9 mouse cellular contexts compared by ENCODE assay signal in genomic region chr4:150517381-150517780, GRCm38 (mm10).
A peak's percentile ranks its signal among the peaks of the same experiment; 100 is the strongest.
DNase-seq lines count a peak whose midpoint lies in the region; ATAC-seq lines count a peak whose summit lies in the region.
"Had no signal": no experiment of that assay in that cellular context is flagged by ENCODE, and none has a peak within 500 bp of the region (broad histone marks: within the 10 kb centered on the region; RNA-seq: fewer than 3 reads in every experiment).

No protein-coding gene starts in this region.

- no peaks in the 10 kb centered on the region for H3K27me3 ChIP-seq in intestine, embryonic 16.5 days (replicated peaks; ENCODE audit: control insufficient read depth, insufficient read depth, low read length)
- no peaks in the 10 kb centered on the region for H3K27me3 ChIP-seq in stomach, embryonic 16.5 days (ENCODE audit: control insufficient read depth, insufficient read depth, low read length)
- H3K27me3 ChIP-seq: neural tube, embryonic 12.5 days had no signal

- no peaks in the 10 kb centered on the region; the same call in 1 of the 2 replicates for H3K36me3 ChIP-seq in intestine, embryonic 16.5 days (ENCODE audit: control insufficient read depth, insufficient read depth, low read length)
- H3K36me3 ChIP-seq in stomach, embryonic 16.5 days (ENCODE audit: control insufficient read depth, insufficient read depth, low read length) = no peaks in the 10 kb centered on the region

- WGBS in intestine, embryonic 16.5 days = 28% methylated on average over 4 of the region's 4 CpGs
- WGBS in stomach, embryonic 16.5 days = 17% methylated on average over 4 of the region's 4 CpGs

- peak; percentile 88 for ATAC-seq in intestine, embryonic 16.5 days
- ATAC-seq in stomach, embryonic 16.5 days (ENCODE audit: insufficient read depth, low FRiP score) = peak; percentile 68; the same call in 1 of the 2 replicates

- DNase-seq in adrenal gland, adult (ENCODE audit: inconsistent age in 2 of 2, low spot score in 1 of 2) = peak; percentile 46 to 70
- no peak for DNase-seq in adrenal gland, postnatal 25 days
- peak; percentile 8 to 31 for DNase-seq in spleen, postnatal 36 days (ENCODE audit: low spot score in 2 of 2)
- DNase-seq in spleen, postnatal 4 days (ENCODE audit: low spot score in 2 of 2) = no peak
- DNase-seq in layer of hippocampus, adult 8-10 months (ENCODE audit: low spot score in 2 of 2) = no peak
- no peak for DNase-seq in gastrocnemius, adult 8-10 months (ENCODE audit: low spot score in 2 of 2)

- H3K27ac ChIP-seq in intestine, embryonic 16.5 days (ENCODE audit: low read length) = peak overlapping the region; percentile 14
- H3K27ac ChIP-seq in stomach, embryonic 16.5 days (ENCODE audit: low read length) = 0 out of 2 replicates have a peak overlapping the region, but pooled peaks have one; percentile 12
- H3K27ac ChIP-seq: neural tube, embryonic 12.5 days had no signal

- H3K4me1 ChIP-seq in intestine, embryonic 16.5 days (ENCODE audit: control insufficient read depth, insufficient read depth, low read length) = peaks cover 16% of the 10 kb centered on the region; the same call in 1 of the 2 replicates
- H3K4me1 ChIP-seq in stomach, embryonic 16.5 days (ENCODE audit: control insufficient read depth, insufficient read depth, low read length) = peaks cover 17% of the 10 kb centered on the region; the same call in 1 of the 2 replicates
- H3K4me1 ChIP-seq: neural tube, embryonic 12.5 days had no signal

- H3K4me2 ChIP-seq in intestine, embryonic 16.5 days (ENCODE audit: low read depth, low read length) = no peak overlapping the region
- H3K4me2 ChIP-seq in stomach, embryonic 16.5 days (ENCODE audit: low read depth, low read length) = no peak overlapping the region
- H3K4me2 ChIP-seq: neural tube, embryonic 12.5 days had no signal

- H3K9ac ChIP-seq in intestine, embryonic 16.5 days (ENCODE audit: low read depth, low read length) = no peak overlapping the region
- H3K9ac ChIP-seq in stomach, embryonic 16.5 days (ENCODE audit: low read length) = no peak overlapping the region
- H3K9ac ChIP-seq: neural tube, embryonic 12.5 days had no signal

- no peak overlapping the region for H3K4me3 ChIP-seq in intestine, embryonic 16.5 days (ENCODE audit: low read length)
- no peak overlapping the region for H3K4me3 ChIP-seq in stomach, embryonic 16.5 days (replicated peaks; ENCODE audit: low read length)
- H3K4me3 ChIP-seq: neural tube, embryonic 12.5 days had no signal

- H3K9me3 ChIP-seq in intestine, embryonic 16.5 days (ENCODE audit: control insufficient read depth, low read length) = no peaks in the 10 kb centered on the region
- H3K9me3 ChIP-seq in stomach, embryonic 16.5 days (replicated peaks; ENCODE audit: control insufficient read depth, low read length) = no peaks in the 10 kb centered on the region
- H3K9me3 ChIP-seq: neural tube, embryonic 12.5 days had no signal

Comparison
In these comparisons a context has a peak if more than half of its experiments do, and no peak if none do; other contexts are left out.
1. DNase-seq: peak in adrenal gland, adult (2 of 2) and spleen, postnatal 36 days (2 of 2); none in adrenal gland, postnatal 25 days (single experiment), spleen, postnatal 4 days (0 of 2), layer of hippocampus, adult 8-10 months (0 of 2) and gastrocnemius, adult 8-10 months (0 of 2).